Mouse (Mus musculus) megakaryocyte-erythroid progenitor cell, adult 5-6 weeks (primary cell): ENCODE data around the gene Kcnh3. TPM values are rescaled to one million over a fixed set of nuclear protein-coding genes. Genes with fewer than 3 reads are reported as not detected.

Experiments
- ATAC-seq: replicated peaks from 2 replicates; pipeline ENCODE4 v1.8.0; 2016; ENCODE audit warnings: mild to moderate bottlenecking, inconsistent platforms; ENCODE audit not compliant: severe bottlenecking, poor library complexity, low FRiP score, low TSS enrichment
- total RNA-seq, 2 experiments: library from RNA; stranded (forward) in 1 of 2; stranded (reverse) in 1 of 2; fragments of 200-1000, 215-1000 nt in 1 of 2; fragments of >200 nt in 1 of 2; fragmentation: Nextera tagmentation in 1 of 2; gene quantifications; 2 replicates each; pipeline ENCODE4 v1.2.3; 2014 to 2017

Gene Kcnh3
- total RNA-seq, 2 experiments from 2014 or later: not detected

DNA sequence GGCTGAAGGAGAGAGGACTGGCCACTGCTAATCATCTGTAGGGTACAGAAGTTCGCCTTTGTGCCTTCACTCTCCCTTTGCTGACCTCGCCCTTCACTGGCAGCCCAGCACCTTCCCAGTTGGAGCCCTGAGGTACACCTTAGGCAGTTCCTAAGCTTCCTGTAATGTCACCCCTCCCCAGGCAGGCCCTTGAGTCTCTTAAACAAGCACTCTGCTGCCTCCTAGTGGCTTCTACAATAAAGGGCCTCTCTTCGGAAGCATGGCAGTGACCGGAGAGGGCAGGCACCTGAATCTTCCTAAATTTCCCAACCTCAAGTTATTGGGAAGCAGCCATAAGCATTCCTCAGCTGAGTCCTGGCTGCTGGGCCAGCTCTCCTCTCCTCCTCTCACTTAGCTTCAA is 41.0 kb downstream of the Kcnh3 start:
- ATAC-seq: peak; percentile 95

DNA sequence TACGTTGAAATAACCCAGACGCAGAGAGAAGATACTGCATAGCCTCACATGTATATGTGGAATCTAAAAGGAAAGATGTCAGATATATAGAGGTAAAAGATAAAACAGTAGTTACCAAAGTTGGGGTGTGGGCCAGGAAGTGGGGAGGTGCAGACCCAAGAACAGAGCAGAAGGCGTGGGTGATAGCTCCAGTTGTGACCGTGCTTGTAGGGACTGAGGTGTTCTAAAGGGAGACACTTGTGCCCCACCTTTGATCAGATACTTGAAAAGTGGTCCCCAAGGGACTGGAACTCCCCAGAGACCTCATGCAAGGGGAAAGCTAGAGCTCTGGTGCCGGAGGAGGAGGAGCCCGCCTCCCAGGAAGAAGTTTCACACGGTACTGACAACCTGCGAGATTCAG is 51.4 kb downstream of the Kcnh3 start:
- ATAC-seq: no peak

DNA sequence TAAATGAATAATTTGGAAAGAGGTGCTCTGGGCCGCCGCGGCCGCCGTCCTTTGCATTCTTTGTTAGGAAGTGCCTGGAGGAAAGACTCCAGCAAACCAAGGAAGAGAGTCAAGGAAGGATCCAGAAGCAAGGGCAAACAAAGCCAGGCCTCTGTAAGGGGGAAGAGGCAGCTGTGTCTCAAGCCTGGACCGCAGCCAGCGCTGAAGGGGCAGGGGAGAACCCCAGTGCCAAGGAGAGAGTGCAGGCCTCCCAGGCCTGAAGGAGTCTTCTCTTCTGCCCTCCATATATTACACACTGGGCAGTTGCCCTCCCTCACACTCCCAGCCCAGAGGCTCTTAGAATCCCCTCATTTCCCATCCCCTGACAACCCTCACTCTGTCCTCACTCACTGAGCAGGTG is 53.6 kb downstream of the Kcnh3 start:
- no peak for ATAC-seq

DNA sequence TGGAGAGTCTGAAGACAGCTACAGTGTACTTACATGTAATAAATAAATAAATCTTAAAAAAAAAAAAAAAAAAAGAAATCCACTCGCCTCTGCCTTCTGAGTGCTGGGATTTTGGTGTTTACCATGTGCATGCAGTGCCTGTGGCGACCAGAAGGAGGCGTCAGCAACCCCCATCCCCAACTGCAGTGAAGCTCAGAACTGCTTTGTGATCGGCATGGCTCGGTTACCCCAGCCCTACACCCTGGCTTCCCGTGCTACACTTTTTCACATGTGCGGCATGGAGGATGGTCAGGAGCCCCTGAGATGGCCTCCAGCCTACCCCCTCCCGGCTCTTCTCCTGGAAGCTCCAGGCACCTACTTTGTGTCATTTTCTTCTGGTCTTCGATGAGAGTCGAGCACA is 58.8 kb downstream of the Kcnh3 start:
- no peak for ATAC-seq

DNA sequence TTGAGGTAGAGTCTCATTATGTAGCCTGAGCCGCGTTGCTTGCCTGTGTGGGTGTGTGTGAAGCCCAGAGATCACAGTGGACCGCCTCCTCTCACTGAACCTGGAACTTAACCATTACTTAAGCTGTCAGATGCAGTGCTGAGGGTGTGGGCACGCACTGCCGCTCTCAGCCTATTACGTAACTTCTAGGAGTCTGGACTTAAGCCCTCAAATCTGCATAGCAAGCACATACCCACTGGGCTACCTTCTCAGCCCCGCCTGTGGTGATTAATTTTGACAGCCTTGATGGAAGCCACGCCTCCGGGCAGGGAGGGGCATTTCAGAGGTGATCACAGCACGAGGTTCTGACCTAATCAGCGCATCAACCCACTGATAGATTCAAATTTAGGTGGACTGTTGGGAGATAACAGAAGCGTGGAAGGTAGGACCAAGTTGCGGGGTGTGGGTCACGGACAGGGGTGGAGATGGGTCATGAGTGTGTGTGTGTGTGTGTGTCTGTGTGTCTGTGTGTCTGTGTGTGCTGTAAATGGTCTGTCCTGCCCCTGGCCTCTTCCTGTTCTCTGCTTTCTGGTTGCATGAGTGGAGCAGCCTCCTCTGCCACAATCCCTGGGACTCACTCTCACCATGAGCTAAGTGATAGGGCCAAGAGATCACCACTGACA is 60.0 kb downstream of the Kcnh3 start:
- ATAC-seq: peak; percentile 84

DNA sequence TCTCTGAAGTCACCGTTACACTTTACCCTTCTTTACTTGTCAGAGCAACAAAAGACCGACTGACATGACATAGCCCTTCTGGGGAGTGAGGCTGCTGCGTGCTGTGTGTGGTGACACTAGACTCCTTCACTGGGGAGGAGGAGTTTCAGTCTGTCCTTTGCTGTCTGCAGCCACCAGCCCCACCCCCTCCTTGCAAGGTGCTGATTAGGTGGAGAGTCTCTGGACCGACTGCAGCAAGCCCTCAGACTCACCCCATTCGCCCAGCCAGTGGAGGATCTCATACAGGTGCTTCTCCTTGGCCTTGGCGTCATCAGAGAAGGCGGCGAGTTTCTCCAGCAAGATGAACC is 60.5 kb downstream of the Kcnh3 start:
- ATAC-seq: peak; percentile 81

DNA sequence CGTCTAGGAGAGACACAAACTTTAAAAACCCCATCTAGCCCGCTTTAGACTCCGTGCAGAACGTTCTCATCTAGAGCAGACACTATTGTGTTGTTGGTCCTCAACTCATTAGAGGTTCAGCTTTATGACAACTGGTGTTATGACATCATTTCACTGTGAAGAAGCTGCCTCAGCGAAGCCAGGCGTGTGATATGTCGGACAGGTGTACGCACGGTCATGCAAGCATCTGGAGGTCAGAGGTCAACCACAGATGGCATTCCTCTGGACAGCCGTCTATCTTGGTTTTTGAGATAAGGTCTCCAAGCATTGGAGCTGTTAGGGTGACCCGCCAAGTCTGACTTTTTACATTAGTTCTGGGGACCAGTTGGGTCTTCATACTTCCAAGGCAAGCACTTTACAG is 65.9 kb downstream of the Kcnh3 start:
- no peak for ATAC-seq

Other genes with a start within 250 kb of the Kcnh3 start
- 85.6 and 109 TPM in 2 replicates for gene Tuba1c, start 195.0 kb upstream of the Kcnh3 start, total RNA-seq (2014; fragmentation: Nextera tagmentation)
- gene Tuba1c, start 195.0 kb upstream of the Kcnh3 start, total RNA-seq (2017): 34.5 and 41.4 TPM in 2 replicates
- gene Prph, start 169.7 kb upstream of the Kcnh3 start, total RNA-seq (2014; fragmentation: Nextera tagmentation): not detected in 2 replicates
- not detected in 2 replicates for gene Prph, start 169.7 kb upstream of the Kcnh3 start, total RNA-seq (2017)
- gene Troap, start 150.3 kb upstream of the Kcnh3 start, total RNA-seq (2014; fragmentation: Nextera tagmentation): 25.0 and 40.8 TPM in 2 replicates
- gene Troap, start 150.3 kb upstream of the Kcnh3 start, total RNA-seq (2017): 6.6 and 37.9 TPM in 2 replicates
- gene C1ql4, start 137.0 kb upstream of the Kcnh3 start, total RNA-seq (2014; fragmentation: Nextera tagmentation): not detected in 2 replicates
- not detected in 2 replicates for gene C1ql4, start 137.0 kb upstream of the Kcnh3 start, total RNA-seq (2017)
- gene Dnajc22, start 131.7 kb upstream of the Kcnh3 start, total RNA-seq (2014; fragmentation: Nextera tagmentation): not detected in 2 replicates
- gene Dnajc22, start 131.7 kb upstream of the Kcnh3 start, total RNA-seq (2017): not detected in 2 replicates
- gene Spats2, start 98.9 kb upstream of the Kcnh3 start, total RNA-seq (2014; fragmentation: Nextera tagmentation): not detected in 2 replicates
- 0.61 TPM in 1 of 2 replicates, not detected in the other for gene Spats2, start 98.9 kb upstream of the Kcnh3 start, total RNA-seq (2017)
- 59.7 and 60.4 TPM in 2 replicates for gene Mcrs1, start 27.1 kb downstream of the Kcnh3 start, total RNA-seq (2014; fragmentation: Nextera tagmentation)
- gene Mcrs1, start 27.1 kb downstream of the Kcnh3 start, total RNA-seq (2017): 23.4 and 35.3 TPM in 2 replicates
- gene Prpf40b, start 70.2 kb downstream of the Kcnh3 start, total RNA-seq (2014; fragmentation: Nextera tagmentation): 26.2 and 41.2 TPM in 2 replicates
- gene Prpf40b, start 70.2 kb downstream of the Kcnh3 start, total RNA-seq (2017): 1.4 and 3.5 TPM in 2 replicates
- not detected in 2 replicates for gene Fam186b, start 71.0 kb downstream of the Kcnh3 start, total RNA-seq (2014; fragmentation: Nextera tagmentation)
- gene Fam186b, start 71.0 kb downstream of the Kcnh3 start, total RNA-seq (2017): not detected in 2 replicates
- 0.70 and 4.9 TPM in 2 replicates for gene Fmnl3, start 145.6 kb downstream of the Kcnh3 start, total RNA-seq (2014; fragmentation: Nextera tagmentation)
- gene Fmnl3, start 145.6 kb downstream of the Kcnh3 start, total RNA-seq (2017): 0.61 and 1.8 TPM in 2 replicates
- gene Tmbim6, start 168.0 kb downstream of the Kcnh3 start, total RNA-seq (2014; fragmentation: Nextera tagmentation): 165 and 208 TPM in 2 replicates
- gene Tmbim6, start 168.0 kb downstream of the Kcnh3 start, total RNA-seq (2017): 86.9 and 93.6 TPM in 2 replicates
- gene Nckap5l, start 232.9 kb downstream of the Kcnh3 start, total RNA-seq (2014; fragmentation: Nextera tagmentation): 1.6 and 16.0 TPM in 2 replicates
- gene Nckap5l, start 232.9 kb downstream of the Kcnh3 start, total RNA-seq (2017): 0.52 and 7.4 TPM in 2 replicates
- 6.5 and 11.4 TPM in 2 replicates for gene Bcdin3d, start 249.9 kb downstream of the Kcnh3 start, total RNA-seq (2014; fragmentation: Nextera tagmentation)
- gene Bcdin3d, start 249.9 kb downstream of the Kcnh3 start, total RNA-seq (2017): 5.3 and 6.6 TPM in 2 replicates